Mouse (Mus musculus): ENCODE measurements around the gene Cdk4. TPM values are rescaled to one million over a fixed set of nuclear protein-coding genes. Genes with fewer than 3 reads are reported as not detected.

Gene Cdk4
- total RNA-seq, 1 experiment from 2014 or later: 483 TPM

- no peak for ATAC-seq (replicated peaks in 1 of 2; ENCODE audit: insufficient read depth in 1 of 2, low FRiP score in 2 of 2, low TSS enrichment in 1 of 2, low read depth in 1 of 2, poor library complexity in 2 of 2, severe bottlenecking in 2 of 2)
Observed at GRCm38 (mm10) chr10:127081996-127082620, 18.8 kb downstream of the Cdk4 start.

GRCm38 (mm10) chr10:127083292-127083914 is 20.1 kb downstream of the Cdk4 start:
- ATAC-seq (replicated peaks in 1 of 2; ENCODE audit: insufficient read depth in 1 of 2, low FRiP score in 2 of 2, low TSS enrichment in 1 of 2, low read depth in 1 of 2, poor library complexity in 2 of 2, severe bottlenecking in 2 of 2): no peak

GRCm38 (mm10) chr10:127083915-127084306 is 20.6 kb downstream of the Cdk4 start:
- ATAC-seq (replicated peaks in 1 of 2; ENCODE audit: insufficient read depth in 1 of 2, low FRiP score in 2 of 2, low TSS enrichment in 1 of 2, low read depth in 1 of 2, poor library complexity in 2 of 2, severe bottlenecking in 2 of 2): no peak

GRCm38 (mm10) chr10:127085052-127085451 is 21.7 kb downstream of the Cdk4 start:
- no peak for ATAC-seq (replicated peaks in 1 of 2; ENCODE audit: insufficient read depth in 1 of 2, low FRiP score in 2 of 2, low TSS enrichment in 1 of 2, low read depth in 1 of 2, poor library complexity in 2 of 2, severe bottlenecking in 2 of 2)

- no peak for ATAC-seq (replicated peaks in 1 of 2; ENCODE audit: insufficient read depth in 1 of 2, low FRiP score in 2 of 2, low TSS enrichment in 1 of 2, low read depth in 1 of 2, poor library complexity in 2 of 2, severe bottlenecking in 2 of 2)
Observed at GRCm38 (mm10) chr10:127085633-127086032, 22.3 kb downstream of the Cdk4 start.

- ATAC-seq (replicated peaks in 1 of 2; ENCODE audit: insufficient read depth in 1 of 2, low FRiP score in 2 of 2, low TSS enrichment in 1 of 2, low read depth in 1 of 2, poor library complexity in 2 of 2, severe bottlenecking in 2 of 2): no peak
Observed at GRCm38 (mm10) chr10:127090560-127091411, 27.5 kb downstream of the Cdk4 start.

GRCm38 (mm10) chr10:127091507-127092396 is 28.4 kb downstream of the Cdk4 start:
- no peak for ATAC-seq (replicated peaks in 1 of 2; ENCODE audit: insufficient read depth in 1 of 2, low FRiP score in 2 of 2, low TSS enrichment in 1 of 2, low read depth in 1 of 2, poor library complexity in 2 of 2, severe bottlenecking in 2 of 2)

- ATAC-seq (replicated peaks in 1 of 2; ENCODE audit: insufficient read depth in 1 of 2, low FRiP score in 2 of 2, low TSS enrichment in 1 of 2, low read depth in 1 of 2, poor library complexity in 2 of 2, severe bottlenecking in 2 of 2): no peak
Observed at GRCm38 (mm10) chr10:127092742-127093141, 29.4 kb downstream of the Cdk4 start.

GRCm38 (mm10) chr10:127094382-127094802 is 31.1 kb downstream of the Cdk4 start:
- ATAC-seq (replicated peaks in 1 of 2; ENCODE audit: insufficient read depth in 1 of 2, low FRiP score in 2 of 2, low TSS enrichment in 1 of 2, low read depth in 1 of 2, poor library complexity in 2 of 2, severe bottlenecking in 2 of 2): no peak

GRCm38 (mm10) chr10:127098514-127098913 is 35.2 kb downstream of the Cdk4 start:
- no peak for ATAC-seq (replicated peaks in 1 of 2; ENCODE audit: insufficient read depth in 1 of 2, low FRiP score in 2 of 2, low TSS enrichment in 1 of 2, low read depth in 1 of 2, poor library complexity in 2 of 2, severe bottlenecking in 2 of 2)

GRCm38 (mm10) chr10:127099191-127099590 is 35.9 kb downstream of the Cdk4 start:
- ATAC-seq (replicated peaks in 1 of 2; ENCODE audit: insufficient read depth in 1 of 2, low FRiP score in 2 of 2, low TSS enrichment in 1 of 2, low read depth in 1 of 2, poor library complexity in 2 of 2, severe bottlenecking in 2 of 2): no peak

- ATAC-seq (replicated peaks in 1 of 2; ENCODE audit: insufficient read depth in 1 of 2, low FRiP score in 2 of 2, low TSS enrichment in 1 of 2, low read depth in 1 of 2, poor library complexity in 2 of 2, severe bottlenecking in 2 of 2): peak; percentile 7 to 24; a peak in 2 of 4 replicates
Observed at GRCm38 (mm10) chr10:127099868-127100267, 36.5 kb downstream of the Cdk4 start.

- ATAC-seq (replicated peaks in 1 of 2; ENCODE audit: insufficient read depth in 1 of 2, low FRiP score in 2 of 2, low TSS enrichment in 1 of 2, low read depth in 1 of 2, poor library complexity in 2 of 2, severe bottlenecking in 2 of 2): no peak
Observed at GRCm38 (mm10) chr10:127100414-127100813, 37.1 kb downstream of the Cdk4 start.

GRCm38 (mm10) chr10:127101151-127101550 is 37.8 kb downstream of the Cdk4 start:
- ATAC-seq (replicated peaks in 1 of 2; ENCODE audit: insufficient read depth in 1 of 2, low FRiP score in 2 of 2, low TSS enrichment in 1 of 2, low read depth in 1 of 2, poor library complexity in 2 of 2, severe bottlenecking in 2 of 2): no peak

- peak; percentile 24 to 53 for ATAC-seq (replicated peaks in 1 of 2; ENCODE audit: insufficient read depth in 1 of 2, low FRiP score in 2 of 2, low TSS enrichment in 1 of 2, low read depth in 1 of 2, poor library complexity in 2 of 2, severe bottlenecking in 2 of 2)
Observed at GRCm38 (mm10) chr10:127103631-127104030, 40.3 kb downstream of the Cdk4 start.

- peak in 1 of 2 experiments; percentile 45; a peak in 3 of 4 replicates for ATAC-seq (replicated peaks in 1 of 2; ENCODE audit: insufficient read depth in 1 of 2, low FRiP score in 2 of 2, low TSS enrichment in 1 of 2, low read depth in 1 of 2, poor library complexity in 2 of 2, severe bottlenecking in 2 of 2)
Observed at GRCm38 (mm10) chr10:127107563-127108261, 44.4 kb downstream of the Cdk4 start.

- ATAC-seq (replicated peaks in 1 of 2; ENCODE audit: insufficient read depth in 1 of 2, low FRiP score in 2 of 2, low TSS enrichment in 1 of 2, low read depth in 1 of 2, poor library complexity in 2 of 2, severe bottlenecking in 2 of 2): no peak
Observed at GRCm38 (mm10) chr10:127108262-127108583, 44.9 kb downstream of the Cdk4 start.

All from hematopoietic stem cell, adult 5-6 weeks (primary cell).